Mouse (Mus musculus): ENCODE measurements around the gene Rpl39.
A peak's percentile ranks its signal among the peaks of the same experiment; 100 is the strongest.
"Not testable (repeated sequence)": the region's sequence is repeated elsewhere in the genome, so short reads cannot be mapped to it uniquely, and the experiment has no call there.

Gene Rpl39

GRCm38 (mm10) chrX:37084927-37085660 is at the start of gene Rpl39:
Gene Rpl39 (minus strand): TSS chrX:37085402.
- DNase-seq (ENCODE audit: low spot score), result peak; percentile 83

GRCm38 (mm10) chrX:37126671-37127358 is 41.6 kb upstream of the Rpl39 start, which contains the start of gene Nkap:
Gene Nkap (plus strand): TSS chrX:37126795.
- peak; percentile 60 for DNase-seq (ENCODE audit: low spot score)

- no peak for DNase-seq (ENCODE audit: low spot score)
Measured at GRCm38 (mm10) chrX:37125511-37125910, 40.3 kb upstream of the Rpl39 start.

GRCm38 (mm10) chrX:37120212-37120611 is 35.0 kb upstream of the Rpl39 start:
- no peak for DNase-seq (ENCODE audit: low spot score)

GRCm38 (mm10) chrX:37119585-37119984 is 34.4 kb upstream of the Rpl39 start:
- DNase-seq (ENCODE audit: low spot score), result no peak

GRCm38 (mm10) chrX:37117085-37117484 is 31.9 kb upstream of the Rpl39 start:
- no peak for DNase-seq (ENCODE audit: low spot score)

- no peak for DNase-seq (ENCODE audit: low spot score)
Measured at GRCm38 (mm10) chrX:37110881-37111193, 25.6 kb upstream of the Rpl39 start.

- DNase-seq (ENCODE audit: low spot score), result peak; percentile 87
Measured at GRCm38 (mm10) chrX:37110193-37110880, 25.1 kb upstream of the Rpl39 start, which contains the start of gene Upf3b. Gene Upf3b (minus strand): TSS chrX:37110322.

GRCm38 (mm10) chrX:37109526-37110192 is 24.5 kb upstream of the Rpl39 start:
- no peak for DNase-seq (ENCODE audit: low spot score)

- DNase-seq (ENCODE audit: low spot score), result no peak
Measured at GRCm38 (mm10) chrX:37103826-37104225, 18.6 kb upstream of the Rpl39 start.

- no peak for DNase-seq (ENCODE audit: low spot score)
Measured at GRCm38 (mm10) chrX:37098681-37099080, 13.5 kb upstream of the Rpl39 start.

- no peak for DNase-seq (ENCODE audit: low spot score)
Measured at GRCm38 (mm10) chrX:37095106-37095768, 10.0 kb upstream of the Rpl39 start.

GRCm38 (mm10) chrX:37091457-37091856 is 6.3 kb upstream of the Rpl39 start:
- DNase-seq (ENCODE audit: low spot score), result no peak

- no peak for DNase-seq (ENCODE audit: low spot score)
Measured at GRCm38 (mm10) chrX:37088778-37089177, 3.6 kb upstream of the Rpl39 start.

GRCm38 (mm10) chrX:37085665-37086064 is 463 bp upstream of the Rpl39 start:
- DNase-seq (ENCODE audit: low spot score), result no peak

GRCm38 (mm10) chrX:37084318-37084926 is 780 bp downstream of the Rpl39 start:
- no peak for DNase-seq (ENCODE audit: low spot score)

GRCm38 (mm10) chrX:37081194-37081593 is 4.0 kb downstream of the Rpl39 start:
- DNase-seq (ENCODE audit: low spot score), result no peak

- not testable (repeated sequence) for DNase-seq (ENCODE audit: low spot score)
Measured at GRCm38 (mm10) chrX:37080345-37080744, 4.9 kb downstream of the Rpl39 start.

- DNase-seq (ENCODE audit: low spot score), result no peak
Measured at GRCm38 (mm10) chrX:37076651-37077050, 8.6 kb downstream of the Rpl39 start.

GRCm38 (mm10) chrX:37074262-37074892 is 10.8 kb downstream of the Rpl39 start:
- DNase-seq (ENCODE audit: low spot score), result peak; percentile 50

- DNase-seq (ENCODE audit: low spot score), result no peak
Measured at GRCm38 (mm10) chrX:37068766-37069165, 16.4 kb downstream of the Rpl39 start.
